Mouse (Mus musculus) kidney, adult 18-20 months (tissue): ENCODE results near the gene Lemd1.

Experiments used
- DNase-seq: peaks from one replicate; pipeline ENCODE4 v3.0.0; 2021

Gene Lemd1

DNA sequence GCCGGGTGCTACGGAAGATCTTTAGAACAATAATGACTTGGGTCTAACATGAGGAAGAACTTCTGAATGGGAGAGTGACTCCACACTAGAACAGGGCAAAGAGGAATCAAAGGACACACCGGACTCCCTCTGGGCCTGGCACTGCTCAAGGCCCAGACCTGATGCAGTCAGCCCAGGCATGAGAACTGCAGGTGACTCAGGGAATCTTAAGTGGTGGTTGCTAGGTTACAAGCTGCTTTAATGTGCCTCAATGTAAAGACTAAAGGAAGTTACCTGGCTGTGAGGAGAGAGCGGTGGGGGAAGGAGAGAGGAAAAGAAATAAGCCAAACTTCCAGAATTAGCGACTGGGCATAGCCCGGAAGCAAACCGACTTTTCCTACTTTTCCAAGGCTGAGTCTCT, 104.3 kb downstream of the Lemd1 start:
- DNase-seq, result no peak

- DNase-seq, result no peak
Observed at GRCm38 (mm10) chr1:132296051-132296450, 104.8 kb downstream of the Lemd1 start.

- peak; percentile 76 for DNase-seq
Observed at GRCm38 (mm10) chr1:132298425-132298800, 107.2 kb downstream of the Lemd1 start, which contains the start of gene Klhdc8a. Gene Klhdc8a (plus strand): TSS chr1:132298626.

DNA sequence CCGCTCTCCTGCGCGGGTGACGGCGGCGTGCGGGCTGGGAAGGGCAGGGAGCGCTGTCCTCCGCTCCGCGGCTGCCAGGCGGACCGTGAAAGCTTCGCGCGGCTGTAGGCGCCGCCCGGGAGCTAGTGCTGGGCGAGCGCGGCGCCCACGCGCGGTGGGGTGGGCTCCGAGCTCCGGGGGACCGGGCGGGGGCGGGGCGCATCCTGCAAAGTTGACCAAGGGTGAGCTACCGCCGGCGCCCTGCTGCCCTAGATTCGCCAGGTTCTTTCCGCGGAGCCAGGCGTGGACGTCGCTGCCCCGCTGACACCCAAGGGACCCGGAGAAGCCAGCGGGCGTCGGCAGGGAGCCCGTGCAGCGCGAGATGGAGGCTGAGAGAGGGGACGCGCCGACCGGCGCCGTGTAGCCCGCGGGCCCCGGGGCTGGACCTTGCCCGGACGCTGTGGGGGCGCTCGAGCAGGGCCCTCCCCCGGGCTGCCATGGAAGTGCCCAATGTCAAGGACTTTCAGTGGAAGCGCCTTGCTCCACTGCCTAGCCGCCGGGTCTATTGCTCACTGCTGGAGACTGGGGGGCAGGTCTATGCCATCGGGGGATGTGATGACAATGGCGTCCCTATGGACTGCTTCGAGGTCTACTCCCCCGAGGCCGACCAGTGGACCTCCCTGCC, 107.7 kb downstream of the Lemd1 start:
- peak; percentile 77 for DNase-seq

- DNase-seq, result peak; percentile 25
Observed at GRCm38 (mm10) chr1:132299744-132300143, 108.5 kb downstream of the Lemd1 start.

DNA sequence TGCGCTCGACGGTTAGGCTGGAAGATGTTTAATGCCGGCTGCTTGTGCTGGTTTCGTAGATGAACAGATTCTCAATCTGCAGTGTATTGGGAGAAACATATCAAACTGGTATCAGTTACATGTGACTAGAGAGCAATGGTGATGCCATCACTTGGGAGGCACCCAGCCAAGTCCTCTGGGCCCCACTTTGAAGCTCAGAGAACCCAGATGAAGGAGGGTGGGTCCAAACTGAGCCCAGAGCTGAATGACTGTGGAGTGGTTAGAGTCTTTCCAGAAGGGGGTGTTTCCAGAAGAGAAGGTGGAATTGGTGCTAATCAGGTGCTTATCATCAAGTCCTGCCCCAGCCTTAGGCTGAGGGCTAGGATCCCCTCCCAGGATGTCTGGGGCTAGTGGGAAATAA, 110.0 kb downstream of the Lemd1 start:
- no peak for DNase-seq

- no peak for DNase-seq
Observed at GRCm38 (mm10) chr1:132302341-132302866, 111.2 kb downstream of the Lemd1 start.

DNA sequence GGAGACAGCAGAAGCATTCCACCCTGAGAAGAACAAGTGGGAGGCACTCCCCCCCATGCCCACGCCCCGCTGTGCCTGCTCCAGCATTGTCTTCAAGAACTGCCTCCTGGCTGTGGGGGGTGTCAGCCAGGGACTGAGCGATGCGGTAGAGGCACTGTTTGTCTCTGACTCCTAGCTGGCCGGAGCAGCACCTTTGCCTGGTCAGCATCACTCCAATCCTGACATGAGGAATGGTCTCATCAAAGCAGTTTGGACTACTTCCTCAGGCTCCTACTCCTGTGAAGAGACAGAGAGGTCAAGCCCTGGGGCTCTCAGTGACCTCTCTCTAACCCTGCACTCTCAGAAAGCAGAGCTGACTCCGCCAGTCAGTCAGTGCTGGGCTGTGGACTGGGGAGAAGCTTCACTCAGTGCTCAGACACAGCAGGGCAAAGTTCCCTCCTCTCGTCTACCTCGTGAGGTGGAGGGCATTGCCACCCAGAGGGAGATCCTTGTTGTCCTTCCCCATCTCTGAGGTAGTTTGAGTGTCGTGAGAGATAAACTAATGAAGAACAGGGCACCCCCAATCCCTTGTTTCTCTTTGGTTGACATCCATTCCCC, 113.5 kb downstream of the Lemd1 start:
- peak; percentile 21 for DNase-seq

DNA sequence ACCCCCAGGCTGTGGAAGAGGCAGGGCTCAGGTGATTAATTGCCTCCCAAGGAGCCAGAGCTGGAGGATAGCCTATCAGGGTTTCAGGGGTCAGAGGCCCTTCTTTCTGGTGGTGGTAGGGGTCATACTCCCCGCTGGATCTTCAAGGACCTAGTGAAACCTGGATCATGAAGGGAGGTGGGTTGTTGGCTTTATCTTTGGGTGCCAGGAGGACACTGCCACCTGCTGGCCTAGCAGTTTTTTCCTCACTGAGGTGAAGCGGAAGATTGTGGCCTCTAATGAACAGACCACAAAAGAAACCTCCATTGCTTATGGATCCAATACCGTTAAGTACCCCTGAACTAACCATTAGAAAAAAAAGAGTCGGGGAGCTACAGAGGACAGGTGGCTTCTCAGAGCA, 114.9 kb downstream of the Lemd1 start:
- peak; percentile 78 for DNase-seq

GRCm38 (mm10) chr1:132306808-132307207, 115.6 kb downstream of the Lemd1 start:
- DNase-seq, result peak; percentile 9

DNA sequence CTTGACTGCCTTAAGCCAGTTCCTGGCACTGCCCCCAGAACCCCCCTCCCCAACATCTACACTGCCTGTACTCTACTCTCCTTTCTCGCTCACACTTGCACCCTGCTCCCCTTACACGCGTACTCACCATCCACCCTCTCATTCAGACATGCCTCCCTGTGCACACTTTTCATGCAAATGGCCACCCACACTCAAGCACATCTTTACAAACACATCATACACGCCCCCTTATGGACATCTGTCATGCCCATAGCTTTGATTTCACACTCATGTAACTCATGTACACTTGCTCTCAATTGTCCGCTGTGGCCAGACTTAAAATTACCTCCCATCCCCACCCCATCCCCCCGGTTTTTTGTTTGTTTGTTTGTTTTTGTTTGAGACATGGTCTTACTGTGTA, 116.7 kb downstream of the Lemd1 start:
- DNase-seq, result no peak

DNA sequence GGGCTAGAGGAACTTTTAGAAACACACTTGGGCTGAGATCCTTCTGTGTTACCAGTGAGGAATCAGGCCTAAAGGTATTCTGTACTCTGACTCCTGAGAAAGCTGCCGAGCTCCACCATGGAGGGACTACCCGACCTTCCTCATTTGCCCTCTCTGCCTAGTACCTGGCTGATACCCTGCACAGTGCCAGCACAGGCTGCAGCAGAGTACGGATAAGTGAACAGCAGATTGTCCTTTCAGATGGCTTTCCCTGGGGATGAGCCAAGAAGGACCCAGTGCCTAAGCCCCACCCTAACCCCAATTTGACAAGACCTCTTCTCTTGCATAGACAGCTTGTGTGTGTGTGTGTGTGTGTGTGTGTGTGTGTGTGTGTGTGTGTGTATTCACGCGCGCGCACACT, 117.4 kb downstream of the Lemd1 start:
- no peak for DNase-seq
